Mouse (Mus musculus): ENCODE results near the gene Pdap1. TPM values are rescaled to one million over a fixed set of nuclear protein-coding genes. Genes with fewer than 3 reads are reported as not detected.

The Pdap1 gene
- polyA plus RNA-seq, 1 experiment from 2014 or later: 145 TPM

DNA sequence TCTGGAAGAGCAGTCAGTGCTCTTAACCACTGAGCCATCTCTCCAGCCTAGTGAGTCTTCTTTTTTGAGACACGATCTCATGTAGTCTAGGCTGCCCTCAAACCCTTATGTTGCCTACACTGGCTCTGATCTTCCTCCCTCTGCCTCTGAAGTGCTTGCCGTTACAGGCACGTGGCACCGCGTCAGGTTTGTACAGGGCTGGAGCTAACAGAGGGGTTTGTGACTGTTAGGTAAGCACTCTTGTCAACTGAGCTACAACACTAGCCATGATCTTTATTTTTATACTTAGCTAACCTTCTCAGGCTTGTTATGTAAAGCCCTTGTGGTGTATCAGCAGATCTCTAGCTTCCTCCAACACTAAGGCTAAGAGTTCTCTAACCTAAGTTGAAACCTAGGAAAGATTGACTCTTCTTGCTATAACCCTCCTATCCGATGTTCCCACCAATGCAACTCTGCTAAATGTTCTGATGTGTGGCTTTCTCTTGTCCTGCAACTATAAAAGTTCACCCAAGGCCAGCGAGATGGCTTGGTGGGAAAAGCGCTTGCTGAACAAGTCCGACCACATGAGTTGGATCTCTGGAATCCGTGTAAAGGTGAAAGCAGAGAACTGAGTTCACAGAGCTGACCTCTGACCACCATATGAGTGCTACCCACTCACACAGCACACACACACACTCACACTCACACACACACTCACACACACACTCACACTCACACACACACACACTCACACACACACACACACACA, 58.0 kb downstream of the Pdap1 start:
- Histone ChIP-seq H3K4me2 (no peak overlapping the region), H3K4me1 (replicated peaks) (peaks cover 9% of the 10 kb centered on the region; the same call in 1 of the 2 replicates), H3K9ac (replicated peaks) (no peak overlapping the region), H3K27ac (no peak overlapping the region), H3K36me3 (0 out of 2 replicates have a peak, but pooled peaks cover 8% of the 10 kb centered on the region), H3K9me3 (no peaks in the 10 kb centered on the region), H3K27me3 (no peaks in the 10 kb centered on the region), H3K4me3 (replicated peaks) (no peak overlapping the region)
- 92% methylated on average over 10 of the region's 10 CpGs for WGBS
- ATAC-seq (ENCODE audit: insufficient number of reproducible peaks, insufficient read depth, low FRiP score, low TSS enrichment, low read depth): no peak

Other genes starting within 250 kb of the Pdap1 start
- gene Smurf1, start 174.4 kb downstream of the Pdap1 start, polyA plus RNA-seq (2016; fragmentation: Nextera tagmentation; extraction: Ambion mirVana): 23.3 and 25.5 TPM in 2 replicates
- gene Gm4871, start 107.5 kb downstream of the Pdap1 start, polyA plus RNA-seq (2016; fragmentation: Nextera tagmentation; extraction: Ambion mirVana): not detected in 2 replicates
- not detected in 2 replicates for gene 1700018F24Rik, start 97.2 kb downstream of the Pdap1 start, polyA plus RNA-seq (2016; fragmentation: Nextera tagmentation; extraction: Ambion mirVana)
- 139 and 142 TPM in 2 replicates for gene Arpc1a, start 56.4 kb downstream of the Pdap1 start, polyA plus RNA-seq (2016; fragmentation: Nextera tagmentation; extraction: Ambion mirVana)
- gene Kpna7, start 56.2 kb downstream of the Pdap1 start, polyA plus RNA-seq (2016; fragmentation: Nextera tagmentation; extraction: Ambion mirVana): 0.36 and 0.41 TPM in 2 replicates
- 131 and 151 TPM in 2 replicates for gene Arpc1b, start 26.0 kb downstream of the Pdap1 start, polyA plus RNA-seq (2016; fragmentation: Nextera tagmentation; extraction: Ambion mirVana)
- 250 and 254 TPM in 2 replicates for gene Bud31, start 124 bp upstream of the Pdap1 start, polyA plus RNA-seq (2016; fragmentation: Nextera tagmentation; extraction: Ambion mirVana)
- 18.5 and 20.4 TPM in 2 replicates for gene Ptcd1, start 26.9 kb upstream of the Pdap1 start, polyA plus RNA-seq (2016; fragmentation: Nextera tagmentation; extraction: Ambion mirVana)
- gene Cpsf4, start 27.0 kb upstream of the Pdap1 start, polyA plus RNA-seq (2016; fragmentation: Nextera tagmentation; extraction: Ambion mirVana): 65.9 and 67.2 TPM in 2 replicates
- gene Atp5j2, start 51.8 kb upstream of the Pdap1 start, polyA plus RNA-seq (2016; fragmentation: Nextera tagmentation; extraction: Ambion mirVana): 603 and 604 TPM in 2 replicates
- gene Zkscan14, start 61.6 kb upstream of the Pdap1 start, polyA plus RNA-seq (2016; fragmentation: Nextera tagmentation; extraction: Ambion mirVana): 8.2 and 9.1 TPM in 2 replicates
- 21.5 and 21.8 TPM in 2 replicates for gene Zkscan5, start 64.3 kb upstream of the Pdap1 start, polyA plus RNA-seq (2016; fragmentation: Nextera tagmentation; extraction: Ambion mirVana)
- 34.2 and 34.8 TPM in 2 replicates for gene Zfp655, start 91.5 kb upstream of the Pdap1 start, polyA plus RNA-seq (2016; fragmentation: Nextera tagmentation; extraction: Ambion mirVana)
- 0.38 and 0.46 TPM in 2 replicates for gene Zscan25, start 140.3 kb upstream of the Pdap1 start, polyA plus RNA-seq (2016; fragmentation: Nextera tagmentation; extraction: Ambion mirVana)
- not detected in 2 replicates for gene Cyp3a57, start 205.0 kb upstream of the Pdap1 start, polyA plus RNA-seq (2016; fragmentation: Nextera tagmentation; extraction: Ambion mirVana)

Data from limb, embryonic 12.5 days (tissue).